Mouse (Mus musculus): ENCODE measurements around the gene Rims1. TPM values are rescaled to one million over a fixed set of nuclear protein-coding genes. Genes with fewer than 3 reads are reported as not detected.

Rims1 gene
- total RNA-seq, 2 experiments from 2014 or later = 394 to 401 TPM

DNA sequence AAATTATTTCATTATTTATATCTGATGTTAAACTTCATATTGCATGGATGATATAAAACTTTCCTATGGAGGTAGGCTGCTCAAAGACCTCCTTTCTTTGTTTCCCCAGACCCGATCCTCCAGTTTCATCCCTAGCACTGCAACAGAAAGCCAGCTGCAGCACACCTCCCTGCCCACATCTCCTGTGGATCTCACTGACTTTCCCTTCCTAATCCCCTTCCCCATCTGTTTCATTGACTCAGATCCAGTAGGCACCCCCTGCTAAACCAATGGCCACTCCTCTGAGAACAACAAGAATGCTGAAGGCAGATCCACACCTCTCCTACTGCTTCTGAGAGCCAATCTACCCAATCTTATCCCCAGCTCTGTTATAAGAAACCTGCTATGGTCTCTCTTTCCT, 259.5 kb downstream of the Rims1 start:
- no peak for DNase-seq (ENCODE audit: extremely low spot score in 1 of 2, low spot score in 2 of 2)
- no peak for TF ChIP-seq CTCF (IDR thresholded peaks at IDR 0.05)
- Histone ChIP-seq H3K4me3 (no peak overlapping the region), H3K27ac (no peak overlapping the region)
- intact Hi-C loops (cut with DNase I) = no loop called here

DNA sequence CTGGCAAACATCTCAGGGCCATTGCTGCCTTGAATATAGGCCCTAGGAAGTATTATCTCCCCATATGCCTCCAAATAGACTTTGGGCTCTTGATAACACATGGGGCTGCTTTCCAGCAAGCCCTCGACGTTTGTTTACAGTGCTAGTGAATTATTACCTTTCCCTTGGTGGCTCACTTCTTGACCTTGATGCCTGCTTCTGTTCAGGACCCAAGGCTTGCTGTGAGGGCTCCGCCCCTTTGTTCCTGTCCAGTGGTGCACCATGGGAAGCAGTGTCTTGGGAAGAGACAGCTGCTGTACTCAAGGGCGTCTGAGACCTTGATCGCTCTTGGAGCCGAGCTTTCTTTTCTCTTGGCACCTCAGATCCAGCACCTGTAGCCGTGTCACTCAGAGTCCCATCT, 267.7 kb downstream of the Rims1 start:
- TF ChIP-seq CTCF (IDR thresholded peaks at IDR 0.05) = no peak
- DNase-seq (ENCODE audit: extremely low spot score in 1 of 2, low spot score in 2 of 2) = no peak
- H3K4me3 ChIP-seq = no peak overlapping the region
- H3K27ac ChIP-seq = no peak overlapping the region
- intact Hi-C loops (cut with DNase I) = no loop called here

DNA sequence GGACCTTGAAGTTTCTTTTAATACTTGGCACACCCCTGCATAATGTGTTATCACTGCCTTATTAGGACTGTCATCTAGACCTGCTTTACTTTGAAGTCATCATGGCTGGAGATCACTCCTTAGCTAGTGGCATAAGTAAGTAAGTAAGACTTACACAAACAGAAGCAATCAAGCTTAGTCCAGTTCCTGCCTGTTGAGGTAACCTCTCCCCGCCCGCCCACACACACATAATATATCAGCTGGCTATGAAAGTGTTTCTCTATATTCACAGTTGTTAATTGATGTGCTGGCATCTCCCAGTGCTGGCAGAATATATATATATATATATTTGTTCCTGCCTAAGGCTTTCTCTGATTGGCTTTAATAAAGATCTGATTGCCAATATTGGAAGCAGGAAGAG, 269.0 kb downstream of the Rims1 start:
- TF ChIP-seq CTCF (IDR thresholded peaks at IDR 0.05) = no peak
- no peak for DNase-seq (ENCODE audit: extremely low spot score in 1 of 2, low spot score in 2 of 2)

DNA sequence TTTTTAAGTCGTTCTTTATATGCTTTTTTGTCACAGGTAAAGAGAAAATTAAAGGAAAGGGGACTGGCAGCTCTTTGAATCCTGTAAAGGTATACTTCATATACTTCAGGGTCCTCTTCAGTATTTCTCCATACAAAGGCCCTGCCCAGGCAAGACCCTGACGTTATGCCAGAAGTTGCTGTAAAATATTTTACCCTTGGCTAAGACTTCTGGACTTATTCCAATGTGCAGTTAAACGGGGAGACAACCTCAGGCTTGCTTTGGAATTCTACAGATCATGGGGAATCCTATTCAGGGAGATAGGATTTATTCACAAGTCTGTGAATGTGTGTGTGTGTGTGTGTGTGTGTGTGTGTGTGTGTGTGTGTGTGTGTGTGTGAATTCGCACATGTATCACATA, 270.7 kb downstream of the Rims1 start:
- TF ChIP-seq CTCF (IDR thresholded peaks at IDR 0.05) = no peak
- DNase-seq (ENCODE audit: extremely low spot score in 1 of 2, low spot score in 2 of 2) = no peak
- H3K4me3 ChIP-seq = no peak overlapping the region
- intact Hi-C loops (cut with DNase I) = no loop called here
- H3K27ac ChIP-seq = no peak overlapping the region

More for the DNA sequence above, 269.0 kb downstream of the Rims1 start:
- H3K27ac ChIP-seq = no peak overlapping the region
- intact Hi-C loops (cut with DNase I) = no loop called here
- no peak overlapping the region for H3K4me3 ChIP-seq

DNA sequence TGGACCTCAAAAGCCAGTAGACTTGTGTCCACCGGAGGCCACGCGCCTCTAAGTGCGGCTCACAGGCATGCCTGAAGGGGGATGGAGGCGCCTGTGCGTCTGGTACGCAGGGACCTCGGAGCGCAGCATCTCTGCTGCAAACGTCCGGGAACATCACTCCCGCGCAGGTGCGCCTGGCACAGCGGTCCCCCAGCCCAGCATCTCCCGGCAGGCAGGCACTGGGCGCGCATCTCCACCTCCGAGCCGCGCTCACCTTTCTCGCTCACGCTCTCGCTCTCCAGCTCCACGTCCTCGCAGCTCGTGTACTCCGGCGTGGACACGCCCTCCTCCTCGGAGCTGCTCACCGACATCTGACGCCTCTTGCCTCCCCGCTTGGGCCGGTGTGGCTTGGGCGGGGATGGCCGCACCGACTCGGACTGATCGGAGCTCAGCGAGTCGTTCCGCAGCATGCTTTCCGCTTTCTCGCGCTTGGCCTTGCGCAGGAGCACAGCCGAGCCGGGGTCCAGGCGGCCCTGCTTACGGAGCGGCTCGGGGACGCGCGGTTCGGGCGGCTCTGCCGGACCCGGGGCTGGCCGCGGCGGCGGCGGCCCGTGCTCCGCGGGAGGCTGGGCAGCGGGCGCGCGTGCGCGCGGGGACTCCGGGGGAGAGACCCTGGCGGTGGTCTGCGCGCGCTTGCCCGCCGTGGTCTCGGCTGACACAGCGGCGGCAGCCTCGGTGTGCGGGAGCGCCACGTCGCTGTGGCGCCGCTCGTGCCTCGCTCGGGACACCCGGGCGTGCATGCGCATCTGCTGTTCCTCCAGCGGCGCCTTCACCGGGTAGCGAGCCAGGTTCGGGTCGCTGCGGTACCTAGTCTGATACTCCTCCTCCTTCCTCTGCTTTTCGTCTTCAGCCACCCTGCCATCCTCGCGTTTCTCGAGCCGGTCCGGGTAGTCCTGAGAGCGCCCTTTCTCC, 272.4 kb downstream of the Rims1 start:
- intact Hi-C loops (cut with DNase I) = no loop called here
- TF ChIP-seq CTCF (IDR thresholded peaks at IDR 0.05) = no peak; the same call in 1 of the 2 replicates
- peak overlapping the region; percentile 62 for H3K27ac ChIP-seq
- peak overlapping the region; percentile 49 for H3K4me3 ChIP-seq
- DNase-seq (ENCODE audit: extremely low spot score in 1 of 2, low spot score in 2 of 2) = peak; percentile 48 to 49

DNA sequence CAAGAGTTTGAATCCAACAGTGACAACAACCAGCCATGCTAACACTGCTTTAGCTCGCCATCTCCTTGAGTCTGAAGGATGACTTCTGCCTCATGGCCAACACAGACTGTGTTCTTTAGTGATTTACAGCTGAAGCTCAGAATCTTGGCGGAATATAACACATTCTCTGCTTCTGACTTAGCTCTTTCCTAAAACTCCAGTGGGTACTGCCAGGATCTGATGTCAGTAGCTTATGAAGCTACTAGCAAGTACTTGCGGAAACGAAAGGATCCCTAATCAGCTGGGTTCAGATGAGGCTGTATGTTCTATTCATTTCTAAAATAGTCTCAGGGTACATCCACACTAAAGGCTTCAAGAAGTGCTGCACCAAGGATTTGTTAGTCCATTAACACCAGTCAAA, 290.7 kb downstream of the Rims1 start:
- no peak for DNase-seq (ENCODE audit: extremely low spot score in 1 of 2, low spot score in 2 of 2)

DNA sequence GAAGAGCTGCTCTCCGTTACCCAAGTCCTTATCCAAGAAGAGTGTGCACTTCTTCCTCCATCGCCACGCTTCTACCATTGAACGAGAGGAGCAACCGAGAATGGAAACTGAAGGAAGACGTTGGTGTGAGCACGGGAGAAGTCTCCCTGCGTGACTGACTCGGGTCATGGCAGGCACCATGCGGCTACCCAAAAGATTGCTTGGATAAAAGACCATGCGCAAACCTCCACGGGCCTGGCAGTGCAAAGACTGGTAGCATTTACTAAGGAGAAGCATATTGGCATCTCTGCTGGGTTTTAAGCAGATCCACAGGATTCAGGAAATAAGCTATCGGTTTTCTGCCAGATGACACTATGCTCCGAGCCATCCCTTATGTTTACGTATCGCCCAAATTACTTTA, 293.4 kb downstream of the Rims1 start:
- no peak for DNase-seq (ENCODE audit: extremely low spot score in 1 of 2, low spot score in 2 of 2)
- no peak overlapping the region for H3K27ac ChIP-seq
- no peak for TF ChIP-seq CTCF (IDR thresholded peaks at IDR 0.05)
- intact Hi-C loops (cut with DNase I) = no loop called here
- no peak overlapping the region for H3K4me3 ChIP-seq

More for the DNA sequence above, 290.7 kb downstream of the Rims1 start:
- Histone ChIP-seq H3K4me3 (no peak overlapping the region), H3K27ac (no peak overlapping the region)
- TF ChIP-seq CTCF (IDR thresholded peaks at IDR 0.05) = no peak
- intact Hi-C loops (cut with DNase I) = no loop called here

DNA sequence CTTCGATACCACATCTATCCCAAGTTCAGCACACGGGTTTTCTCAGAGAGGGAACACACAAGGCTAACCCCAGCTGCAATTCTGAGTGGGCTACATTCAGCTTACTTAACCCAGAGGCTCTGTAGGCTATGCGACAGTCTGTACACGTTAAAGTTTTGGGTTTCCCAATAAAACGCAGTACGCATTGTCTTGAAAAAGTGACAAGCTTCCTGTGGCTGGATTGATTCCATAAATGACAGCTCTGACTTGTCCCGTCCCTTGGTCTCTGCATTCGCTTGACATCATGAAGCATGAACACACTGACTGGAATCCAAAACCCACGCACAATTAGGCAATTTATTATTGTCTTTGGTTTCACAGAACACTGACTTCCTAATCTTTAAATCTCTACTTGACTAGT, 294.2 kb downstream of the Rims1 start:
- TF ChIP-seq CTCF (IDR thresholded peaks at IDR 0.05) = no peak
- intact Hi-C loops (cut with DNase I) = no loop called here
- no peak for DNase-seq (ENCODE audit: extremely low spot score in 1 of 2, low spot score in 2 of 2)
- Histone ChIP-seq H3K27ac (no peak overlapping the region), H3K4me3 (no peak overlapping the region)

DNA sequence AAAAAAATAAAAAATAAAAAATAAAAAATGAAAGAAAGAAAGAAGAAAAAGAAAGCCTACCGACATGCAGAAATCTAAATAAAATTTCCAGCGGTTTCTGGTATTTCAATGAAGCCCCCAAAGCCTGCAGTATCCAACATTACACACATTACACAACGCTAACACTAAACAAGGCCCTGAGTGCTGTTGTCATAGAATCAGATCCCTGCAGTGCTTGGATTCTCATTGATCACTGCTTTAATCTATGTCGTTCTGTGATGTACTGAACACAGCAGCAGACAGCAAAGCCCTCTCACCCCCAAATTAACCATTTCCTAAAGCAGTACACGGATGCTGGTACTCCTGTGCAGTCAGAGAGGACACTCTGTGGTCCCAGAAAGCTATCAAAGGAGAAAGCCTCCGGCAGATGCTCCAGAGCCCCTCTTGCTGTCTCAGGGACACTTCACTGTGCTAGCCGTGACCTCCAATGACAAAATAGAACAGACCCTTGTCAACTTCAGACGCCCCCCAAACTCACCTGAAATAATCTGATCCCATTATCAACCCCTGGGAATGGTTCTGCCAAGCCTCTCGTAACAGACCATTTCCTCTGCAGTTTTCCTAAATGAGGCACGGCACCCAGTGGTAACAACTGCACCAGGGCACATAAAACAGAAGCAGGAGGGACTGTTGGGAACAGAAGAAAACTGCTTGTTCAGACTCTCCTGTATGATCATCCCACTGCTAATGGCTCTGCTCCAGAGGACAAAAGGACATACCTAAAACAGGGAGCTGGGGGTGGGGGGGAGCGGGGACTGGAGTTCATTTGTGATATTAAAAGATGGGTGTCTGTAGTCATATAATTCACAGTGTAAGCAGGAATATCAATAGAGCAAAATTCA, 296.8 kb downstream of the Rims1 start:
- H3K27ac ChIP-seq = peak overlapping the region; percentile 12; the same call in 1 of the 2 replicates
- no peak for TF ChIP-seq CTCF (IDR thresholded peaks at IDR 0.05)
- H3K4me3 ChIP-seq = peak overlapping the region; percentile 13; the same call in 1 of the 2 replicates
- intact Hi-C loops (cut with DNase I) = no loop called here
- no peak for DNase-seq (ENCODE audit: extremely low spot score in 1 of 2, low spot score in 2 of 2)

DNA sequence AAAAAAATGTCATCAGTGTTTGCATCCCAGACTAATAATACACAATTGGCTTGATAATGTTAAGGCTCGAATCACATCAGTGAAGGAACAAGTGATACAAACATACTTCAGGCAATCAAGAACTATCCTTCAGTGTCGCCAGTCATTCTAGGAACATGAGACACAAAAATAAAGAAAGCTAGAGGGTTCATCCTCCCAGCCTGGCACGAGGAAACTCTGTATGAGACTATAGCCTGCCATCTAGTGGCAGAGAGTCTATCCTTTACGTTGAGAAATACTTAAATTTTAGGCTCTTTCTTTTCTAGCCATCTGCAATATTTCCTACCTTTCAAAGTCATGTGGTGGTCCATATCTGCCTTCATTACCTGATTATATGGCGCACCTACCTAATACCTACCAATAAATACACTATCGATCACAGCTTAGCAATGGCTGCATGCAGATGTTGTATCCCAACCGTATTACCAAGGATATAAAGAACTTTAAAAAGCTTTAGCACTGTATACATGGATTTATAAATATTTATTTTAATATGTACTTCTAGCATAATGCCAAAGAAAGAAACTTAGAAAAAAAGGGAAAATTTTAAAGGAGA, 318.4 kb downstream of the Rims1 start:
- no peak overlapping the region for H3K27ac ChIP-seq
- DNase-seq (ENCODE audit: extremely low spot score in 1 of 2, low spot score in 2 of 2) = no peak
- peak; percentile 66 for TF ChIP-seq CTCF (IDR thresholded peaks at IDR 0.05)
- intact Hi-C loops (cut with DNase I) = no loop called here
- no peak overlapping the region for H3K4me3 ChIP-seq

DNA sequence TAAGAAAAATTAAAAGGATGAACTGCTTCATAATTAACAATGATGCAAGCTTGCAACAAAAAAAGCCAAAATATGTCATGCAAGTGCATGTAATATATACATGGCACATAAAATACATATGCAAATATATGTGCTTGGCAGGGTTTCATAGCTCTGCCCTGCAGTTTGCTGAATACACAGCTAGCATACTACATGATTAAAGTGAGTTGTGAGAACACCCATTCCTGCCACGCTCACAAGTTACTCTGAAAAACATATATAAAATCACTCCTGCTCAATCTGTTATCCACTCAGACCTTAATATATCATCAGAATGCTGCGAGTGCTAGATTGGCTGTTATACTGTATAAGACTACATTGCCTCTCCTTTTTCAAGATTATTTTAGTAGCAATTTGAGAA, 329.6 kb downstream of the Rims1 start:
- TF ChIP-seq CTCF (IDR thresholded peaks at IDR 0.05) = no peak
- no peak overlapping the region for H3K4me3 ChIP-seq
- DNase-seq (ENCODE audit: extremely low spot score in 1 of 2, low spot score in 2 of 2) = no peak
- no peak overlapping the region for H3K27ac ChIP-seq
- intact Hi-C loops (cut with DNase I) = no loop called here

DNA sequence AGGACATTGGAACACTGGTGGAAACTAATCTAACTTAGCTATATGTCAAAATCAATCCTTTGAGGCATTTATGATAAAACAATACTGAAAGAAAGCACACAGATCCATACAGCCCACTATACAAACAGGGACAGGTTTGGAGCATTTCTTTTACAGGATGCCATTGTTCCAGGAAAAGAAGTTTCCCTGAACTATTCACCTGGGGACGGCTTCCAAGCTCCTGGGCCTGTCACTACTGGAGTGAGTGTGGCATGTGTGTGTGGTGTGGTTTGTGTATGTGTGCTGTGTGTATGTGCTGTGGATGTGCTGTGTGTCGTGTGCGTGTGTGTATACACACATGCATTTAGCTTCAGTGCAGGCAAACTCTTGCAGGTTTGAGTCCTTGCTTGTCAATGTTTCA, 338.8 kb downstream of the Rims1 start:
- Histone ChIP-seq H3K4me3 (no peak overlapping the region), H3K27ac (no peak overlapping the region)
- no peak for DNase-seq (ENCODE audit: extremely low spot score in 1 of 2, low spot score in 2 of 2)
- intact Hi-C loops (cut with DNase I) = no loop called here
- no peak for TF ChIP-seq CTCF (IDR thresholded peaks at IDR 0.05)
